Mouse (Mus musculus) bone marrow, adult 2 months (tissue): ENCODE data around the gene Gm5136. TPM values are rescaled to one million over a fixed set of nuclear protein-coding genes. Genes with fewer than 3 reads are reported as not detected.

Source experiments
- H3K27ac ChIP-seq: fragments of 200-500 bp; 2 replicates; pipeline ENCODE4 v1.5.1; 2012; ENCODE audit warnings: low read depth, mild to moderate bottlenecking, control low read depth, inconsistent platforms, low read length; ENCODE audit not compliant: control insufficient read depth, poor library complexity, insufficient read depth
- H3K4me1 ChIP-seq: fragments of 200-500 bp; 2 replicates; pipeline ENCODE4 v1.6.1; 2011; ENCODE audit warnings: low read length; ENCODE audit not compliant: control insufficient read depth, insufficient read depth
- H3K4me3 ChIP-seq: fragments of 200-500 bp; replicated peaks from 2 replicates; pipeline ENCODE3; 2011; ENCODE audit warnings: mild to moderate bottlenecking, low read depth, low read length, control low read depth; ENCODE audit not compliant: control insufficient read depth
- CTCF ChIP-seq: fragments of 200-500 bp; IDR thresholded peaks from 2 replicates; pipeline ENCODE4 v1.5.1; 2011; ENCODE audit warnings: low read length, control low read depth; ENCODE audit not compliant: control insufficient read depth, insufficient read depth
- POLR2A ChIP-seq: fragments of 200-500 bp; IDR thresholded peaks from 2 replicates; pipeline ENCODE4 v1.6.1; 2011; ENCODE audit warnings: low read depth, mild to moderate bottlenecking, control low read depth, low read length, borderline replicate concordance; ENCODE audit not compliant: control insufficient read depth
- WGBS: fragments of 180-500 bp; shearing (Covaris S2); methylation state at CpG from one replicate; pipeline ENCODE4 v1.1.7; 2018; 5-methylcytosine and 5-hydroxymethylcytosine counted together
- polyA plus RNA-seq: library from polyadenylated mRNA; stranded (reverse); fragments of >200 nt; gene quantifications from 2 replicates; pipeline ENCODE4 v1.2.4, GENCODE M21; 2011; ENCODE audit warnings: low replicate concordance; ENCODE audit not compliant: missing spikeins, insufficient read depth, insufficient read length

Gene Gm5136
- not detected in 2 replicates for polyA plus RNA-seq

GRCm38 (mm10) chr10:108699946-108700345, at the start of gene Gm5136:
Gm5136 (minus strand) TSS chr10:108700160.
- WGBS, result 82% methylated on average over 9 of the region's 9 CpGs
- H3K27ac ChIP-seq, result no peak within 1 kb of the TSS

GRCm38 (mm10) chr10:108743759-108744158, 43.8 kb upstream of the Gm5136 start:
- TF ChIP-seq CTCF, result no peak
- no peak for TF ChIP-seq POLR2A
- Histone ChIP-seq H3K4me3 (no peak overlapping the region), H3K4me1 (no peaks in the 10 kb centered on the region), H3K27ac (no peak overlapping the region)
- 54% methylated on average over 2 of the region's 2 CpGs for WGBS

More at GRCm38 (mm10) chr10:108699946-108700345, at the start of gene Gm5136:
- TF ChIP-seq CTCF, result no peak
- no peak for TF ChIP-seq POLR2A
- H3K4me1 ChIP-seq, result no peaks in the 10 kb centered on the region
- no peak within 1 kb of the TSS for H3K4me3 ChIP-seq

GRCm38 (mm10) chr10:108733982-108734381, 34.0 kb upstream of the Gm5136 start:
- H3K4me1 ChIP-seq, result no peaks in the 10 kb centered on the region
- H3K27ac ChIP-seq, result no peak overlapping the region
- TF ChIP-seq CTCF (no peak), POLR2A (no peak)
- no peak overlapping the region for H3K4me3 ChIP-seq
- WGBS, result 48% methylated on average over 2 of the region's 2 CpGs

- no peak overlapping the region for H3K27ac ChIP-seq
- H3K4me3 ChIP-seq, result no peak overlapping the region
- H3K4me1 ChIP-seq, result no peaks in the 10 kb centered on the region
- 71% methylated on average over 8 of the region's 8 CpGs for whole genome bisulfite sequencing
- no peak for TF ChIP-seq POLR2A
- no peak for TF ChIP-seq CTCF
Observed at GRCm38 (mm10) chr10:108728961-108729360, 29.0 kb upstream of the Gm5136 start.

GRCm38 (mm10) chr10:108726391-108726790, 26.4 kb upstream of the Gm5136 start:
- 71% methylated on average over 4 of the region's 4 CpGs for WGBS
- Histone ChIP-seq H3K4me3 (no peak overlapping the region), H3K4me1 (no peaks in the 10 kb centered on the region), H3K27ac (no peak overlapping the region)
- TF ChIP-seq CTCF (no peak), POLR2A (no peak)

- TF ChIP-seq POLR2A (no peak), CTCF (no peak)
- H3K27ac ChIP-seq, result no peak overlapping the region
- no peak overlapping the region for H3K4me3 ChIP-seq
- H3K4me1 ChIP-seq, result no peaks in the 10 kb centered on the region
- 71% methylated on average over 3 of the region's 3 CpGs for WGBS
Observed at GRCm38 (mm10) chr10:108724878-108725277, 24.9 kb upstream of the Gm5136 start.

- WGBS, result 32% methylated on average over 5 of the region's 5 CpGs
- no peak overlapping the region for H3K27ac ChIP-seq
- TF ChIP-seq POLR2A (no peak), CTCF (no peak)
- no peak overlapping the region for H3K4me3 ChIP-seq
- no peaks in the 10 kb centered on the region for H3K4me1 ChIP-seq
Observed at GRCm38 (mm10) chr10:108710514-108710913, 10.6 kb upstream of the Gm5136 start.

- Histone ChIP-seq H3K27ac (no peak overlapping the region), H3K4me3 (no peak overlapping the region), H3K4me1 (no peaks in the 10 kb centered on the region)
- 69% methylated on average over 3 of the region's 3 CpGs for WGBS
- TF ChIP-seq CTCF (no peak), POLR2A (no peak)
Observed at GRCm38 (mm10) chr10:108705658-108706057, 5.7 kb upstream of the Gm5136 start.

GRCm38 (mm10) chr10:108701361-108702128, 1.6 kb upstream of the Gm5136 start:
- H3K4me1 ChIP-seq, result no peaks in the 10 kb centered on the region
- 80% methylated on average over 14 of the region's 14 CpGs for WGBS
- no peak overlapping the region for H3K27ac ChIP-seq
- H3K4me3 ChIP-seq, result no peak overlapping the region
- TF ChIP-seq POLR2A (no peak), CTCF (no peak)
